Mouse (Mus musculus): ENCODE results near the gene Fkbp14. TPM values are rescaled to one million over a fixed set of nuclear protein-coding genes. Genes with fewer than 3 reads are reported as not detected.

Fkbp14 gene
- polyA plus RNA-seq, 1 experiment from 2014 or later = 4.1 TPM

- 72% methylated on average over 7 of the region's 7 CpGs for WGBS (ENCODE audit: insufficient replicate concordance)
- no peaks in the 10 kb centered on the region for H3K27me3 ChIP-seq (ENCODE audit: control insufficient read depth, insufficient read depth, low read depth, low read length)
- no peaks in the 10 kb centered on the region for H3K4me1 ChIP-seq (ENCODE audit: control insufficient read depth, low read depth, low read length)
- H3K27ac ChIP-seq (ENCODE audit: low read length) = no peak overlapping the region
- no peak overlapping the region for H3K4me3 ChIP-seq (ENCODE audit: low read depth, low read length)
- no peak overlapping the region for H3K4me2 ChIP-seq (ENCODE audit: low read depth, low read length)
- no peak overlapping the region for H3K9ac ChIP-seq (ENCODE audit: low read depth, low read length)
- ATAC-seq (ENCODE audit: low read depth) = no peak
- H3K36me3 ChIP-seq (ENCODE audit: control insufficient read depth, insufficient read depth) = no peaks in the 10 kb centered on the region
- H3K9me3 ChIP-seq (replicated peaks; ENCODE audit: control insufficient read depth, low read length) = no peaks in the 10 kb centered on the region
Measured at GRCm38 (mm10) chr6:54542836-54543235, 54.3 kb downstream of the Fkbp14 start.

DNA sequence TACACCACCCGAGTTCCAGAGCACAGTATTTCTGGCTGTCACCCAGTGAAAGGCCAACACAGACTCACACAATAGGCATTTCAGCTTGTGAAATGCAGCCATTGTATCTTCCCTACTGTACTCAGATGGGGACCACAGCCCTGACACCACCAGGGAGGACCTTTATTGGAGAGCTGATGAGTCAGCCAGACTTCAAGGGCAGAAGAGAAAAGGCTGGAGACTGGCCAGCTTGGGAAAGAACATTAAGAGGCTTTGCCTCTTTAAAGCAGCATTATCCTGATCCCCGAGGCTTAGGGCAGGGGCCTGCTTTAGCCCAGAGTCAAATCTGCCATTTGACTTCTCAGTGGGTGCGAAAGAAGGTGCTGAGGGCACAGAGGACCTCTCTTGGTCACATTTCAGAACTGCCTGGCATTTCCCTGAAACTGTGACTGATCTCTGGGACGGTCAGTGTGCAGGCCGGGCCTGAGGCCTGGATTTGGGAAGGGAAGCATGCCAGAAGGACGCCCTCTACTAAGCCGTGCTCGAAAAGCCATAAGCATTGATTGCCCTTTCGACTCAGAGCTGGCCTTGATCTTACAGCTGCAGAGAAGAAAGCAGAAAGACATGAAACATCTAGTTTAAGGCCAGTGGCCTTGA, 56.7 kb downstream of the Fkbp14 start:
- Histone ChIP-seq H3K4me1 (ENCODE audit: control insufficient read depth, low read depth, low read length) (no peaks in the 10 kb centered on the region), H3K36me3 (ENCODE audit: control insufficient read depth, insufficient read depth) (no peaks in the 10 kb centered on the region), H3K27me3 (ENCODE audit: control insufficient read depth, insufficient read depth, low read depth, low read length) (no peaks in the 10 kb centered on the region), H3K4me2 (ENCODE audit: low read depth, low read length) (no peak overlapping the region), H3K9me3 (replicated peaks; ENCODE audit: control insufficient read depth, low read length) (no peaks in the 10 kb centered on the region), H3K27ac (ENCODE audit: low read length) (no peak overlapping the region), H3K4me3 (ENCODE audit: low read depth, low read length) (no peak overlapping the region), H3K9ac (ENCODE audit: low read depth, low read length) (no peak overlapping the region)
- 58% methylated on average over 9 of the region's 9 CpGs for WGBS (ENCODE audit: insufficient replicate concordance)
- no peak for ATAC-seq (ENCODE audit: low read depth)

GRCm38 (mm10) chr6:54539396-54539795, 57.7 kb downstream of the Fkbp14 start:
- 83% methylated on average over 7 of the region's 7 CpGs for WGBS (ENCODE audit: insufficient replicate concordance)

DNA sequence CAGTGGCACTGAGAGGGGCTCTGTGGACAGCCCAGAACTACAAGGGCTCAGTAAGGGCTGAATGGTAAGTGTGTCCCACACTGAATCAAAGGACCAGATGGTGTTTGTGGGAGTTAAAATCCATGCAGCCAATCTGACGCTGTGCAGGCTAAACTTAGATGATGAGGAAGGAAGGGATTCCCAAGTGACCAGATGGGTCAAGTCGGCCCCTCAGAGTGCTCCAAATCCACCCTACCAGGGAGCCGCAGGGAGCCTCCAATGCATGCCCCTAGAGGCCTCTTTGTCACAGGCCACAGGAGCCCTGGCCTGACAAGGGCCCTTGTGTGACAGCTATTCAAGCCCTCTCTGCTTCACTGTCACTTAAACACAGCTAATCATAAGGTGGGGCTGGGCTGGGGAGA, 58.3 kb downstream of the Fkbp14 start:
- H3K4me3 ChIP-seq (ENCODE audit: low read depth, low read length) = no peak overlapping the region
- no peak overlapping the region for H3K27ac ChIP-seq (ENCODE audit: low read length)
- 53% methylated on average over 3 of the region's 3 CpGs for WGBS (ENCODE audit: insufficient replicate concordance)
- no peak for ATAC-seq (ENCODE audit: low read depth)
- H3K27me3 ChIP-seq (ENCODE audit: control insufficient read depth, insufficient read depth, low read depth, low read length) = no peaks in the 10 kb centered on the region
- no peak overlapping the region for H3K9ac ChIP-seq (ENCODE audit: low read depth, low read length)
- no peaks in the 10 kb centered on the region for H3K9me3 ChIP-seq (replicated peaks; ENCODE audit: control insufficient read depth, low read length)
- no peak overlapping the region for H3K4me2 ChIP-seq (ENCODE audit: low read depth, low read length)
- H3K4me1 ChIP-seq (ENCODE audit: control insufficient read depth, low read depth, low read length) = no peaks in the 10 kb centered on the region
- H3K36me3 ChIP-seq (ENCODE audit: control insufficient read depth, insufficient read depth) = no peaks in the 10 kb centered on the region

More at GRCm38 (mm10) chr6:54539396-54539795, 57.7 kb downstream of the Fkbp14 start:
- ATAC-seq (ENCODE audit: low read depth) = no peak
- no peak overlapping the region for H3K4me2 ChIP-seq (ENCODE audit: low read depth, low read length)
- H3K9ac ChIP-seq (ENCODE audit: low read depth, low read length) = no peak overlapping the region
- no peaks in the 10 kb centered on the region for H3K4me1 ChIP-seq (ENCODE audit: control insufficient read depth, low read depth, low read length)
- no peak overlapping the region for H3K4me3 ChIP-seq (ENCODE audit: low read depth, low read length)
- no peaks in the 10 kb centered on the region for H3K27me3 ChIP-seq (ENCODE audit: control insufficient read depth, insufficient read depth, low read depth, low read length)
- no peak overlapping the region for H3K27ac ChIP-seq (ENCODE audit: low read length)
- H3K36me3 ChIP-seq (ENCODE audit: control insufficient read depth, insufficient read depth) = no peaks in the 10 kb centered on the region
- H3K9me3 ChIP-seq (replicated peaks; ENCODE audit: control insufficient read depth, low read length) = no peaks in the 10 kb centered on the region

DNA sequence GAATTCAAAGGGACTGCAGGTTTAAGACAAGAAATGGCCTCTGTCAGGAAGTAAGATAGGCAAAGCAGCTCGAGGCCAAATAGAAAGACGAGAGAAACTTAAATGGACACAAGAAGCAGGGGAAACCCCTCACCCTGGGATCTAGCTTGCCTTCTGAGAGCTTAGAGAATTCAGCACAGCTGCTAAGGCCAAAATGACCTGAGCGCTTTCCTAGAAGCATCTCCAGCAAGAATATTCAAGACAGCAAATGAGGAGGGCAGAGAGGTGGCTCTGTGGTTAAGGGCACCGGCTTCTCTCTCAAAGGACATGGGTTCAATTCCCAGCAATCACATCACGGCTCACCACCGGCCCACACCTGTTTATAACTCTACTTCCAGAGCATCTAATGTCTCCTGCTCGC, 60.1 kb downstream of the Fkbp14 start:
- no peak overlapping the region for H3K4me2 ChIP-seq (ENCODE audit: low read depth, low read length)
- no peaks in the 10 kb centered on the region for H3K36me3 ChIP-seq (ENCODE audit: control insufficient read depth, insufficient read depth)
- H3K9ac ChIP-seq (ENCODE audit: low read depth, low read length) = no peak overlapping the region
- no peak overlapping the region for H3K27ac ChIP-seq (ENCODE audit: low read length)
- H3K27me3 ChIP-seq (ENCODE audit: control insufficient read depth, insufficient read depth, low read depth, low read length) = no peaks in the 10 kb centered on the region
- no peak overlapping the region for H3K4me3 ChIP-seq (ENCODE audit: low read depth, low read length)
- no peak for ATAC-seq (ENCODE audit: low read depth)
- no peaks in the 10 kb centered on the region for H3K9me3 ChIP-seq (replicated peaks; ENCODE audit: control insufficient read depth, low read length)
- no peaks in the 10 kb centered on the region for H3K4me1 ChIP-seq (ENCODE audit: control insufficient read depth, low read depth, low read length)
- WGBS (ENCODE audit: insufficient replicate concordance) = 60% methylated on average over 7 of the region's 7 CpGs

DNA sequence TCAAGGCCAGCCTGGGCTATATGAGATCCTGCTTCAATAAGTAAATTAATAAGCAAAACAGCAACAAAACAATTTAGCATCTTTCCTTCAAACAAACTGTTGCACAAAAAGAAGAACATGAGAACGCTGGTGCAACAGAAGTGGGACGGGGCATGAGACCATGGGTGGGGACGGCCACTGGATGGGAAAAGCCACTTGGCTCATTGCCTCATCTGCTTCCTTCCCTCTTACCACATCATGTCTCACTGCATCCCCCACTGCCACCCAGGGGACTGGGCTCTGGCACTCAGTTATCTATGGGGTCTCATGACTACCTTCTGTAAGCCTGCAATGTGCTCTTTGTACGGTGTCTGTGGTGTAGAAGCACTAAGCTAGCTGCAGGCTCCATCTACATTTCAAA, 61.6 kb downstream of the Fkbp14 start:
- ATAC-seq (ENCODE audit: low read depth) = no peak
- Histone ChIP-seq H3K27me3 (ENCODE audit: control insufficient read depth, insufficient read depth, low read depth, low read length) (no peaks in the 10 kb centered on the region), H3K9me3 (replicated peaks; ENCODE audit: control insufficient read depth, low read length) (no peaks in the 10 kb centered on the region), H3K4me1 (ENCODE audit: control insufficient read depth, low read depth, low read length) (no peaks in the 10 kb centered on the region), H3K4me3 (ENCODE audit: low read depth, low read length) (no peak overlapping the region), H3K36me3 (ENCODE audit: control insufficient read depth, insufficient read depth) (no peaks in the 10 kb centered on the region), H3K27ac (ENCODE audit: low read length) (no peak overlapping the region), H3K9ac (ENCODE audit: low read depth, low read length) (no peak overlapping the region), H3K4me2 (ENCODE audit: low read depth, low read length) (no peak overlapping the region)
- 61% methylated on average over 4 of the region's 4 CpGs for WGBS (ENCODE audit: insufficient replicate concordance)

GRCm38 (mm10) chr6:54531048-54531481, 66.0 kb downstream of the Fkbp14 start:
- no peak for ATAC-seq (ENCODE audit: low read depth)
- Histone ChIP-seq H3K4me1 (ENCODE audit: control insufficient read depth, low read depth, low read length) (no peaks in the 10 kb centered on the region), H3K27me3 (ENCODE audit: control insufficient read depth, insufficient read depth, low read depth, low read length) (no peaks in the 10 kb centered on the region), H3K9me3 (replicated peaks; ENCODE audit: control insufficient read depth, low read length) (no peaks in the 10 kb centered on the region), H3K36me3 (ENCODE audit: control insufficient read depth, insufficient read depth) (no peaks in the 10 kb centered on the region), H3K4me2 (ENCODE audit: low read depth, low read length) (no peak overlapping the region), H3K4me3 (ENCODE audit: low read depth, low read length) (no peak overlapping the region), H3K9ac (ENCODE audit: low read depth, low read length) (no peak overlapping the region), H3K27ac (ENCODE audit: low read length) (no peak overlapping the region)
- 45% methylated on average over 8 of the region's 8 CpGs for WGBS (ENCODE audit: insufficient replicate concordance)

- no peaks in the 10 kb centered on the region for H3K36me3 ChIP-seq (ENCODE audit: control insufficient read depth, insufficient read depth)
- no peaks in the 10 kb centered on the region for H3K4me1 ChIP-seq (ENCODE audit: control insufficient read depth, low read depth, low read length)
Measured at GRCm38 (mm10) chr6:54530182-54530581, 66.9 kb downstream of the Fkbp14 start.

GRCm38 (mm10) chr6:54528666-54529065, 68.4 kb downstream of the Fkbp14 start:
- ATAC-seq (ENCODE audit: low read depth) = peak; percentile 61
- Histone ChIP-seq H3K27ac (ENCODE audit: low read length) (no peak overlapping the region), H3K4me1 (ENCODE audit: control insufficient read depth, low read depth, low read length) (no peaks in the 10 kb centered on the region), H3K4me2 (ENCODE audit: low read depth, low read length) (no peak overlapping the region; the same call in 1 of the 2 replicates), H3K9ac (ENCODE audit: low read depth, low read length) (no peak overlapping the region), H3K9me3 (replicated peaks; ENCODE audit: control insufficient read depth, low read length) (no peaks in the 10 kb centered on the region), H3K4me3 (ENCODE audit: low read depth, low read length) (no peak overlapping the region), H3K36me3 (ENCODE audit: control insufficient read depth, insufficient read depth) (no peaks in the 10 kb centered on the region), H3K27me3 (ENCODE audit: control insufficient read depth, insufficient read depth, low read depth, low read length) (no peaks in the 10 kb centered on the region)
- 22% methylated on average over 8 of the region's 8 CpGs for WGBS (ENCODE audit: insufficient replicate concordance)

More at GRCm38 (mm10) chr6:54530182-54530581, 66.9 kb downstream of the Fkbp14 start:
- H3K4me2 ChIP-seq (ENCODE audit: low read depth, low read length) = no peak overlapping the region
- H3K27ac ChIP-seq (ENCODE audit: low read length) = no peak overlapping the region
- H3K9me3 ChIP-seq (replicated peaks; ENCODE audit: control insufficient read depth, low read length) = no peaks in the 10 kb centered on the region
- H3K9ac ChIP-seq (ENCODE audit: low read depth, low read length) = no peak overlapping the region
- H3K4me3 ChIP-seq (ENCODE audit: low read depth, low read length) = no peak overlapping the region
- 65% methylated on average over 2 of the region's 2 CpGs for WGBS (ENCODE audit: insufficient replicate concordance)
- no peak for ATAC-seq (ENCODE audit: low read depth)
- no peaks in the 10 kb centered on the region for H3K27me3 ChIP-seq (ENCODE audit: control insufficient read depth, insufficient read depth, low read depth, low read length)
